34 mouse cellular contexts compared by ENCODE assay signal in the genomic region with DNA sequence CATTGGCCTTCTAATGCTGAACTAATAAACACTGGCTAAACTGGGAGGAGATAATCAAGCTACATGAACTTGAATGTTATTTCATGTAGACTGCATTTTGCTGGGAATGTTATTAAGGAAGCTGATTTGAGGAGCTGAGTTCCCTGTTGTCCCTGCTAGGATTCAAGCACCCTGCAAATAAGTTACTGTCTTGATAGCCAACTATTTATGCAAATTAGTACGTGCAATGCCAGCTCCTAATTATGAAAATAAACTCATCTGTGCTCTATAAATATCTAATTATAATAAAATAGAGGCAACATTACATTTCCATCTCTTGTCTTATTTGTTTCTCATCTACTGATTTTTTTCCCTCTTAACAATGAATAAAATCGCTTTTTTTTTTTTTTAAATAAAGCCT.
"Had no signal": no experiment of that assay in that cellular context is flagged by ENCODE, and none has a peak within 500 bp of the region (broad histone marks: within the 10 kb centered on the region; RNA-seq: fewer than 3 reads in every experiment).

No protein-coding gene starts in this region.

- DNase-seq: heart, postnatal 10 days; heart, postnatal 14 days; heart, postnatal 36 days; heart, postnatal 4 days; kidney, adult 11 months; kidney, adult 18-20 months; kidney, adult 2 months; kidney, adult 8-10 months; kidney, adult 9 months; kidney, postnatal 10 days; kidney, postnatal 14 days; kidney, postnatal 25 days; kidney, postnatal 36 days; kidney, postnatal 4 days; layer of hippocampus, adult 9-11 months; layer of hippocampus, postnatal 36 days had no signal

- H3K27me3 ChIP-seq: heart, embryonic 12.5 days; heart, embryonic 13.5 days; heart, embryonic 15.5 days; hindbrain, embryonic 12.5 days; hindbrain, embryonic 15.5 days; intestine, embryonic 15.5 days; kidney, embryonic 15.5 days had no signal

- H3K4me1 ChIP-seq: heart, embryonic 12.5 days; heart, embryonic 13.5 days; heart, embryonic 15.5 days; intestine, embryonic 15.5 days; kidney, embryonic 15.5 days had no signal

- H3K4me3 ChIP-seq: heart, embryonic 12.5 days; heart, embryonic 13.5 days; heart, embryonic 15.5 days; hindbrain, embryonic 10.5 days; hindbrain, embryonic 12.5 days; hindbrain, embryonic 13.5 days; hindbrain, embryonic 15.5 days; intestine, embryonic 15.5 days; kidney, embryonic 15.5 days; layer of hippocampus, adult 2 months; left cerebral cortex, adult 2 months had no signal

- H3K27ac ChIP-seq: heart, embryonic 13.5 days; heart, embryonic 15.5 days; hindbrain, embryonic 10.5 days; hindbrain, embryonic 12.5 days; hindbrain, embryonic 13.5 days; hindbrain, embryonic 14.5 days; hindbrain, embryonic 15.5 days; hindbrain, postnatal 0 days; intestine, embryonic 15.5 days; kidney, embryonic 15.5 days; kidney, postnatal 0 days; layer of hippocampus, adult 2 months; left cerebral cortex, adult 2 months had no signal

- H3K9ac ChIP-seq: heart, embryonic 12.5 days; heart, embryonic 13.5 days; heart, embryonic 15.5 days; hindbrain, embryonic 12.5 days; hindbrain, embryonic 13.5 days; hindbrain, embryonic 14.5 days; hindbrain, embryonic 15.5 days; intestine, embryonic 15.5 days; kidney, embryonic 15.5 days had no signal

- H3K9me3 ChIP-seq: heart, embryonic 12.5 days; heart, embryonic 13.5 days; heart, embryonic 15.5 days; hindbrain, embryonic 10.5 days; hindbrain, embryonic 12.5 days; hindbrain, embryonic 13.5 days; hindbrain, embryonic 15.5 days; intestine, embryonic 15.5 days; kidney, embryonic 15.5 days had no signal

- ATAC-seq: hindbrain, embryonic 16.5 days; hindbrain, postnatal 0 days; inflammation-experienced regulatory T-cells, adult 6 months; intestine, embryonic 15.5 days; intestine, embryonic 16.5 days; intestine, postnatal 0 days had no signal

- H3K4me2 ChIP-seq: heart, embryonic 12.5 days; heart, embryonic 13.5 days; heart, embryonic 15.5 days; hindbrain, embryonic 12.5 days; hindbrain, embryonic 13.5 days; hindbrain, embryonic 14.5 days; hindbrain, embryonic 15.5 days; intestine, embryonic 15.5 days; kidney, embryonic 15.5 days had no signal

- H3K36me3 ChIP-seq: heart, embryonic 12.5 days; heart, embryonic 13.5 days; heart, embryonic 15.5 days; hindbrain, embryonic 10.5 days; hindbrain, embryonic 12.5 days; hindbrain, embryonic 13.5 days; hindbrain, embryonic 15.5 days; intestine, embryonic 15.5 days; kidney, embryonic 15.5 days had no signal
